Mouse (Mus musculus) ES-Bruce4 (cell line): Measurements from ENCODE around the gene Aqp6.

Experiments
- CTCF ChIP-seq: IDR thresholded peaks from one replicate; pipeline ENCODE4 v1.8.1; 2011; ENCODE audit warnings: low read depth, low read length
- EP300 ChIP-seq: IDR thresholded peaks from 2 replicates; pipeline ENCODE4 v1.6.1; 2011; ENCODE audit warnings: low read depth, low read length; ENCODE audit not compliant: insufficient read depth
- POLR2A ChIP-seq: IDR thresholded peaks from one replicate; pipeline ENCODE4 v1.8.1; 2011; ENCODE audit warnings: low read length; ENCODE audit not compliant: insufficient read depth

- TF ChIP-seq CTCF (no peak), POLR2A (no peak), EP300 (no peak)
Observed at GRCm38 (mm10) chr15:99568682-99569081, 32.5 kb upstream of the Aqp6 start.
